Mouse (Mus musculus) testis, adult 2 months (tissue): ENCODE data around the gene Atp6v0a1. TPM values are rescaled to one million over a fixed set of nuclear protein-coding genes. Genes with fewer than 3 reads are reported as not detected.
A peak's percentile ranks its signal among the peaks of the same experiment; 100 is the strongest.

ENCODE experiments used
- H3K27ac ChIP-seq: fragments of 200-500 bp; 2 replicates; pipeline ENCODE4 v1.5.1; 2012; ENCODE audit warnings: low read depth, low read length; ENCODE audit not compliant: control insufficient read depth, insufficient read depth
- H3K27me3 ChIP-seq: fragments of 200-500 bp; 2 replicates; pipeline ENCODE4 v1.6.1; 2012; ENCODE audit warnings: mild to moderate bottlenecking, low read length, moderate library complexity; ENCODE audit not compliant: control insufficient read depth, insufficient read depth
- H3K36me3 ChIP-seq: fragments of 200-500 bp; 2 replicates; pipeline ENCODE4 v1.6.1; 2012; ENCODE audit warnings: mild to moderate bottlenecking, low read length; ENCODE audit not compliant: control insufficient read depth, insufficient read depth
- H3K4me1 ChIP-seq: fragments of 200-500 bp; 2 replicates; pipeline ENCODE4 v1.6.1; 2012; ENCODE audit warnings: low read length; ENCODE audit not compliant: control insufficient read depth, insufficient read depth
- H3K4me3 ChIP-seq: fragments of 200-500 bp; 2 replicates; pipeline ENCODE4 v1.5.1; 2012; ENCODE audit warnings: low read depth, mild to moderate bottlenecking, low read length, moderate library complexity, mixed read lengths; ENCODE audit not compliant: control insufficient read depth
- CTCF ChIP-seq: fragments of 200-500 bp; IDR thresholded peaks from 2 replicates; pipeline ENCODE4 v1.5.1; 2012; ENCODE audit warnings: low read depth, mild to moderate bottlenecking, inconsistent platforms, low read length, moderate library complexity; ENCODE audit not compliant: control insufficient read depth, insufficient read depth, insufficient replicate concordance
- POLR2A ChIP-seq: fragments of 200-500 bp; IDR thresholded peaks from 2 replicates; pipeline ENCODE4 v1.6.1; 2012; ENCODE audit warnings: low read depth, mild to moderate bottlenecking, inconsistent platforms, low read length, moderate library complexity; ENCODE audit not compliant: control insufficient read depth
- polyA plus RNA-seq: library from polyadenylated mRNA; depleted of rRNA; stranded (reverse); fragments of >200 nt; gene quantifications from 2 replicates; pipeline ENCODE4 v1.2.3, GENCODE M21; 2012

Atp6v0a1 gene
- polyA plus RNA-seq, 1 experiment: 18.1 TPM

GRCm38 (mm10) chr11:101053974-101054373 lies 44.7 kb downstream of the Atp6v0a1 start:
- no peaks in the 10 kb centered on the region for H3K27me3 ChIP-seq
- TF ChIP-seq POLR2A: no peak
- peak; percentile 52; the same call in 1 of the 2 replicates for TF ChIP-seq CTCF
- H3K4me1 ChIP-seq: peaks cover 8% of the 10 kb centered on the region
- H3K4me3 ChIP-seq: no peak overlapping the region
- no peaks in the 10 kb centered on the region for H3K36me3 ChIP-seq
- no peak overlapping the region for H3K27ac ChIP-seq

- H3K27ac ChIP-seq: no peak overlapping the region
- H3K27me3 ChIP-seq: no peaks in the 10 kb centered on the region
- H3K4me3 ChIP-seq: no peak overlapping the region
- TF ChIP-seq POLR2A (no peak), CTCF (no peak)
- H3K4me1 ChIP-seq: peaks cover 10% of the 10 kb centered on the region
- H3K36me3 ChIP-seq: no peaks in the 10 kb centered on the region
Observed at GRCm38 (mm10) chr11:101055418-101055817, 46.2 kb downstream of the Atp6v0a1 start.

- no peak overlapping the region for H3K4me3 ChIP-seq
- H3K27ac ChIP-seq: peak overlapping the region; percentile 73
- H3K27me3 ChIP-seq: no peaks in the 10 kb centered on the region
- H3K4me1 ChIP-seq: peaks cover 10% of the 10 kb centered on the region
- H3K36me3 ChIP-seq: no peaks in the 10 kb centered on the region
- TF ChIP-seq POLR2A (peak; percentile 26; the same call in 1 of the 2 replicates), CTCF (no peak)
Observed at GRCm38 (mm10) chr11:101056885-101057284, 47.6 kb downstream of the Atp6v0a1 start.

DNA sequence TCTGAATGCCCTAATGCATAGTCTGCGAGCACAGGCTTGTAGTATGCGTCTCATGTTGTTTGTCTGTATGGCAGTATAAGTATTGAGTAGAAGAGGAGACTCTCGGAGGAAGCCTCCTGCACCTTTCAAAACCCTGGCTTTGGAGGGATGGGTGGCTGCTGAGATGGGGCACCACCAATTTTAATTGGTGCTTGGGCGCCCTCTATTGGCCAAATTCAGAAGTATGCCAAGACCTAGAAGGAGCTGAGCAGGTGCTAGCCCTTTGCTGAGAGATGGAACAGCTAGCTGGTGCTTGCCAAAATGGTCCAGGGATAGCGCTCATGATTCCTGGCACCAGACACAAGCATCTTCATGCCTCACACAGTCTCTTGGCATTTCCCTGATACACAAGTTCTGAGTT lies 48.6 kb downstream of the Atp6v0a1 start:
- no peak overlapping the region for H3K27ac ChIP-seq
- H3K27me3 ChIP-seq: no peaks in the 10 kb centered on the region

GRCm38 (mm10) chr11:101058726-101059125 lies 49.5 kb downstream of the Atp6v0a1 start:
- peaks cover 14% of the 10 kb centered on the region for H3K4me1 ChIP-seq
- TF ChIP-seq POLR2A: no peak
- no peak for TF ChIP-seq CTCF
- no peaks in the 10 kb centered on the region for H3K27me3 ChIP-seq
- H3K4me3 ChIP-seq: no peak overlapping the region
- no peaks in the 10 kb centered on the region for H3K36me3 ChIP-seq
- peak overlapping the region; percentile 85 for H3K27ac ChIP-seq

More for the DNA sequence above, 48.6 kb downstream of the Atp6v0a1 start:
- no peak overlapping the region for H3K4me3 ChIP-seq
- H3K4me1 ChIP-seq: peaks cover 11% of the 10 kb centered on the region
- H3K36me3 ChIP-seq: no peaks in the 10 kb centered on the region
- peak; percentile 58; the same call in 1 of the 2 replicates for TF ChIP-seq CTCF
- no peak for TF ChIP-seq POLR2A

DNA sequence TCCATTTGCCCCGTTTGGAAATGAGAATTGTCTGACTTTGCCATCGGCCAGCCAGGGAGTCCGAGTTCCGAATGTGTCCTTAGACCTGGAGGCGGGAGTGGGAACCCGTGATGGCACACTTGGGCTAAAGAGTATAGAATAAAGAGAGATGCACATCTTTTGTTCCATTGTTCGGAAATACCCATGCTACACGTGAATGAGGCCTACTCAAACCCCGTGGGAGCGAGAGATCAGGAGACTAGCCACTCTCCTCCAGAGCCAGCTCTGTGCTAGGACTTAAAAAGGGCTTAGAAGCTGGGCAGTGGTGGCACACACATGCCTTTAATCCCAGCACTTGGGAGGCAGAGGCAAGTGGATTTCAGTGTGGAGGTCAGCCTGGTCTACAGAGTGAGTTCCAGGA lies 50.2 kb downstream of the Atp6v0a1 start:
- Histone ChIP-seq H3K27ac (peak overlapping the region; percentile 85), H3K36me3 (no peaks in the 10 kb centered on the region), H3K4me1 (peaks cover 14% of the 10 kb centered on the region), H3K4me3 (no peak overlapping the region), H3K27me3 (no peaks in the 10 kb centered on the region)
- no peak for TF ChIP-seq CTCF
- no peak for TF ChIP-seq POLR2A

- Histone ChIP-seq H3K27me3 (no peaks in the 10 kb centered on the region), H3K4me3 (no peak overlapping the region), H3K27ac (peak overlapping the region; percentile 85), H3K4me1 (peaks cover 14% of the 10 kb centered on the region), H3K36me3 (no peaks in the 10 kb centered on the region)
- TF ChIP-seq CTCF (no peak), POLR2A (no peak; the same call in 1 of the 2 replicates)
Observed at GRCm38 (mm10) chr11:101060126-101060525, 50.9 kb downstream of the Atp6v0a1 start.

- Histone ChIP-seq H3K36me3 (no peaks in the 10 kb centered on the region), H3K27me3 (no peaks in the 10 kb centered on the region), H3K27ac (peak overlapping the region; percentile 47), H3K4me1 (peaks cover 17% of the 10 kb centered on the region), H3K4me3 (no peak overlapping the region)
- no peak for TF ChIP-seq CTCF
- no peak for TF ChIP-seq POLR2A
Observed at GRCm38 (mm10) chr11:101061049-101061448, 51.8 kb downstream of the Atp6v0a1 start.
